Mouse (Mus musculus) hindbrain, embryonic 10.5 days (tissue): Measurements from ENCODE around the gene Fchsd2. TPM values are rescaled to one million over a fixed set of nuclear protein-coding genes. Genes with fewer than 3 reads are reported as not detected.

Experiments used
- DNase-seq: peaks from one replicate; pipeline ENCODE4 v3.0.0-alpha.2; 2017; ENCODE audit warnings: low spot score
- H3K27ac ChIP-seq: fragments of 300-500 bp; sonication (generic); 2 replicates; pipeline ENCODE4 v1.5.1; 2016; ENCODE audit warnings: mild to moderate bottlenecking, moderate library complexity
- H3K27me3 ChIP-seq: fragments of 300-500 bp; sonication (generic); 2 replicates; pipeline ENCODE4 v1.6.1; 2016; ENCODE audit warnings: mild to moderate bottlenecking; ENCODE audit not compliant: poor library complexity, insufficient read depth, severe bottlenecking
- H3K36me3 ChIP-seq: fragments of 300-500 bp; sonication (generic); 2 replicates; pipeline ENCODE4 v1.6.1; 2016; ENCODE audit warnings: mild to moderate bottlenecking, moderate library complexity
- H3K4me1 ChIP-seq: fragments of 300-500 bp; sonication (generic); replicated peaks from 2 replicates; pipeline ENCODE4 v1.6.1; 2016; ENCODE audit warnings: mild to moderate bottlenecking
- H3K4me3 ChIP-seq: fragments of 300-500 bp; sonication (generic); 2 replicates; pipeline ENCODE4 v1.5.1; 2016; ENCODE audit warnings: mild to moderate bottlenecking, moderate library complexity
- H3K9me3 ChIP-seq: fragments of 300-500 bp; sonication (generic); 2 replicates; pipeline ENCODE4 v1.6.1; 2016; ENCODE audit warnings: mild to moderate bottlenecking, moderate library complexity
- WGBS: fragments of 180-500 bp; shearing (Covaris S2); methylation state at CpG from one replicate; pipeline ENCODE4 v1.1.7; 2016; 5-methylcytosine and 5-hydroxymethylcytosine counted together
- polyA plus RNA-seq: library from polyadenylated mRNA; unstranded; fragments of >200 nt; fragmentation: Nextera tagmentation; extraction: Ambion mirVana; gene quantifications from 2 replicates; pipeline ENCODE4 v1.2.1, GENCODE M21; 2016

Fchsd2 gene
- polyA plus RNA-seq, 1 experiment from 2014 or later: 20.9 TPM

GRCm38 (mm10) chr7:101063523-101063922 lies 29.1 kb upstream of the Fchsd2 start:
- no peaks in the 10 kb centered on the region for H3K9me3 ChIP-seq
- WGBS: 90% methylated on average over 10 of the region's 10 CpGs
- no peak overlapping the region for H3K4me3 ChIP-seq
- no peak overlapping the region for H3K27ac ChIP-seq
- no peaks in the 10 kb centered on the region for H3K36me3 ChIP-seq
- H3K27me3 ChIP-seq: 0 out of 2 replicates have a peak, but pooled peaks cover 7% of the 10 kb centered on the region
- peaks cover 16% of the 10 kb centered on the region for H3K4me1 ChIP-seq
- no peak for DNase-seq

GRCm38 (mm10) chr7:101064697-101065688 lies 27.7 kb upstream of the Fchsd2 start:
- no peak overlapping the region for H3K27ac ChIP-seq
- H3K4me3 ChIP-seq: no peak overlapping the region
- H3K27me3 ChIP-seq: 0 out of 2 replicates have a peak, but pooled peaks cover 7% of the 10 kb centered on the region
- DNase-seq: no peak
- H3K36me3 ChIP-seq: no peaks in the 10 kb centered on the region
- WGBS: 87% methylated on average over 7 of the region's 7 CpGs
- peaks cover 14% of the 10 kb centered on the region; the same call in 1 of the 2 replicates for H3K4me1 ChIP-seq
- H3K9me3 ChIP-seq: no peaks in the 10 kb centered on the region

- Histone ChIP-seq H3K4me3 (no peak overlapping the region), H3K36me3 (no peaks in the 10 kb centered on the region), H3K27me3 (0 out of 2 replicates have a peak, but pooled peaks cover 7% of the 10 kb centered on the region), H3K4me1 (peaks cover 22% of the 10 kb centered on the region), H3K9me3 (no peaks in the 10 kb centered on the region), H3K27ac (no peak overlapping the region)
- DNase-seq: no peak
- WGBS: 91% methylated on average over 5 of the region's 5 CpGs
Observed at GRCm38 (mm10) chr7:101066009-101066408, 26.7 kb upstream of the Fchsd2 start.

- no peak for DNase-seq
- no peak overlapping the region for H3K4me3 ChIP-seq
- WGBS: 77% methylated on average over 3 of the region's 3 CpGs
- H3K27ac ChIP-seq: no peak overlapping the region
- H3K9me3 ChIP-seq: no peaks in the 10 kb centered on the region
- H3K36me3 ChIP-seq: no peaks in the 10 kb centered on the region
- H3K27me3 ChIP-seq: 0 out of 2 replicates have a peak, but pooled peaks cover 7% of the 10 kb centered on the region
- peaks cover 18% of the 10 kb centered on the region for H3K4me1 ChIP-seq
Observed at GRCm38 (mm10) chr7:101066650-101067346, 25.9 kb upstream of the Fchsd2 start.

GRCm38 (mm10) chr7:101067521-101067920 lies 25.1 kb upstream of the Fchsd2 start:
- Histone ChIP-seq H3K9me3 (no peaks in the 10 kb centered on the region), H3K27me3 (no peaks in the 10 kb centered on the region), H3K4me3 (no peak overlapping the region), H3K4me1 (peaks cover 17% of the 10 kb centered on the region), H3K27ac (no peak overlapping the region), H3K36me3 (no peaks in the 10 kb centered on the region)
- DNase-seq: no peak
- WGBS: 77% methylated on average over 2 of the region's 2 CpGs

GRCm38 (mm10) chr7:101069271-101069670 lies 23.4 kb upstream of the Fchsd2 start:
- Histone ChIP-seq H3K36me3 (no peaks in the 10 kb centered on the region), H3K27me3 (no peaks in the 10 kb centered on the region), H3K27ac (no peak overlapping the region), H3K9me3 (no peaks in the 10 kb centered on the region), H3K4me1 (peaks cover 17% of the 10 kb centered on the region), H3K4me3 (no peak overlapping the region)
- no peak for DNase-seq
- WGBS: 68% methylated on average over 6 of the region's 6 CpGs

- DNase-seq: no peak
- Histone ChIP-seq H3K27ac (no peak overlapping the region), H3K4me3 (no peak overlapping the region), H3K4me1 (peaks cover 20% of the 10 kb centered on the region), H3K9me3 (no peaks in the 10 kb centered on the region), H3K36me3 (no peaks in the 10 kb centered on the region), H3K27me3 (no peaks in the 10 kb centered on the region)
- 53% methylated on average over 4 of the region's 4 CpGs for WGBS
Observed at GRCm38 (mm10) chr7:101070406-101070805, 22.3 kb upstream of the Fchsd2 start.

GRCm38 (mm10) chr7:101071020-101071419 lies 21.6 kb upstream of the Fchsd2 start:
- Histone ChIP-seq H3K36me3 (no peaks in the 10 kb centered on the region), H3K9me3 (no peaks in the 10 kb centered on the region), H3K27me3 (no peaks in the 10 kb centered on the region), H3K4me1 (peaks cover 20% of the 10 kb centered on the region), H3K4me3 (no peak overlapping the region), H3K27ac (peak overlapping the region; percentile 26; the same call in 1 of the 2 replicates)
- WGBS: 63% methylated on average over 6 of the region's 6 CpGs
- no peak for DNase-seq

GRCm38 (mm10) chr7:101072123-101072740 lies 20.4 kb upstream of the Fchsd2 start:
- Histone ChIP-seq H3K4me1 (peaks cover 20% of the 10 kb centered on the region), H3K9me3 (no peaks in the 10 kb centered on the region), H3K27ac (no peak overlapping the region), H3K4me3 (no peak overlapping the region), H3K36me3 (no peaks in the 10 kb centered on the region), H3K27me3 (no peaks in the 10 kb centered on the region)
- 82% methylated on average over 12 of the region's 12 CpGs for whole genome bisulfite sequencing
- no peak for DNase-seq

GRCm38 (mm10) chr7:101074170-101074767 lies 18.4 kb upstream of the Fchsd2 start:
- no peak for DNase-seq
- H3K4me1 ChIP-seq: peaks cover 17% of the 10 kb centered on the region
- H3K27me3 ChIP-seq: no peaks in the 10 kb centered on the region
- no peak overlapping the region for H3K27ac ChIP-seq
- 75% methylated on average over 8 of the region's 8 CpGs for WGBS
- no peaks in the 10 kb centered on the region for H3K9me3 ChIP-seq
- no peak overlapping the region for H3K4me3 ChIP-seq
- H3K36me3 ChIP-seq: no peaks in the 10 kb centered on the region

GRCm38 (mm10) chr7:101083562-101084166 lies 9.0 kb upstream of the Fchsd2 start:
- no peaks in the 10 kb centered on the region for H3K9me3 ChIP-seq
- 74% methylated on average over 9 of the region's 9 CpGs for WGBS

More at GRCm38 (mm10) chr7:101083562-101084166, 9.0 kb upstream of the Fchsd2 start:
- H3K27me3 ChIP-seq: no peaks in the 10 kb centered on the region
- H3K27ac ChIP-seq: no peak overlapping the region
- no peak overlapping the region for H3K4me3 ChIP-seq
- H3K36me3 ChIP-seq: no peaks in the 10 kb centered on the region
- no peaks in the 10 kb centered on the region for H3K4me1 ChIP-seq
- no peak for DNase-seq
